Mouse (Mus musculus) limb, embryonic 14.5 days (tissue): ENCODE measurements at regions not wholly inside any gene's neighbourhood (a gene's known extent, or its start where the extent isn't known, plus 50 kb on each side); places are given as distances from the start of the nearest gene placed in this dataset.

Source experiments
- ATAC-seq: fragments of 200-750 bp; cut with Nextera tagmentation; 2 replicates; pipeline ENCODE4 v1.8.0; 2017; ENCODE audit warnings: low read depth, moderate number of reproducible peaks, moderate TSS enrichment; ENCODE audit not compliant: low FRiP score
- DNase-seq: peaks from one replicate; pipeline ENCODE4 v3.0.0-alpha.2; 2015; ENCODE audit warnings: low spot score
- H3K27ac ChIP-seq: fragments of 300-500 bp; sonication (generic); replicated peaks from 2 replicates; pipeline ENCODE4 v1.5.1; 2014; ENCODE audit warnings: low read depth, mild to moderate bottlenecking, low read length, moderate library complexity, mixed read lengths
- H3K27me3 ChIP-seq: fragments of 300-500 bp; sonication (generic); 2 replicates; pipeline ENCODE4 v1.6.1; 2014; ENCODE audit warnings: low read length, mixed read lengths; ENCODE audit not compliant: control insufficient read depth, insufficient read depth
- H3K36me3 ChIP-seq: fragments of 300-500 bp; sonication (generic); 2 replicates; pipeline ENCODE4 v1.6.1; 2014; ENCODE audit warnings: mild to moderate bottlenecking, low read length, moderate library complexity, mixed read lengths; ENCODE audit not compliant: control insufficient read depth, insufficient read depth
- H3K4me1 ChIP-seq: fragments of 300-500 bp; sonication (generic); 2 replicates; pipeline ENCODE4 v1.6.1; 2014; ENCODE audit warnings: antibody characterized with exemption, low read length, mixed read lengths; ENCODE audit not compliant: control insufficient read depth, insufficient read depth
- H3K4me2 ChIP-seq: fragments of 300-500 bp; sonication (generic); replicated peaks from 2 replicates; pipeline ENCODE4 v1.6.1; 2014; ENCODE audit warnings: low read depth, mild to moderate bottlenecking, low read length, moderate library complexity; ENCODE audit not compliant: severe bottlenecking
- H3K4me3 ChIP-seq: fragments of 300-500 bp; sonication (generic); replicated peaks from 2 replicates; pipeline ENCODE4 v1.5.1; 2014; ENCODE audit warnings: low read length
- H3K9ac ChIP-seq: fragments of 300-500 bp; sonication (generic); 2 replicates; pipeline ENCODE4 v1.6.1; 2014; ENCODE audit warnings: mild to moderate bottlenecking, low read depth, low read length, moderate library complexity; ENCODE audit not compliant: severe bottlenecking
- H3K9me3 ChIP-seq: fragments of 300-500 bp; sonication (generic); 2 replicates; pipeline ENCODE4 v1.6.1; 2016; ENCODE audit warnings: low read length; ENCODE audit not compliant: control insufficient read depth
- POLR2A ChIP-seq: fragments of 200-500 bp; IDR thresholded peaks from 2 replicates; pipeline ENCODE4 v1.8.0; 2012; ENCODE audit warnings: inconsistent platforms, mild to moderate bottlenecking, moderate library complexity, borderline replicate concordance; ENCODE audit not compliant: insufficient read depth, insufficient read length; ENCODE audit errors: extremely low read depth
- WGBS: fragments of 180-500 bp; shearing (Covaris S2); extraction: QIAGEN DNeasy Blood & Tissue Kit; methylation state at CpG from one replicate; pipeline ENCODE4 v1.1.7; 2014; 5-methylcytosine and 5-hydroxymethylcytosine counted together

DNA sequence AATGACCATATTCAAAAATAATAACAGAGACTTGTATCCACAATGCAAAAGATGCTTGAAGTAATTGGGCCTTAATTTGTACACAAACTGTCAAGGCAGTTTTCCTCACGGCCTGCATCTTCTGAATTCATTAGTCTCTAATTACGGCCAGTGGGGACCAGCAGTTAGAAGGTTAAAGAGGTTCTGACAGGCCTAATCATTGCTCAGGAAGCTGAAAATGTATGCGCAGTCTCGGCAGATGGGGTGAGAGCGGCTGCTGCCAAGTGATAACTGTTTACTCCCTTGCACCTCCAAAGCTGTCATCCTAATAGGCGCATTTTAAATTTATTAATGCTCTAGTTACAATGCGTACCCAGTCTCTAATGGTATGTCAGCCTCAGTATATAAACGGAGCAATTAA, 163.5 kb upstream of the Prox1 start:
- DNase-seq (no peak), ATAC-seq (no peak)
- no peak for TF ChIP-seq POLR2A
- Histone ChIP-seq H3K4me3 (no peak overlapping the region), H3K9me3 (no peaks in the 10 kb centered on the region), H3K36me3 (no peaks in the 10 kb centered on the region), H3K27me3 (peaks cover 38% of the 10 kb centered on the region), H3K4me1 (no peaks in the 10 kb centered on the region), H3K4me2 (no peak overlapping the region), H3K27ac (no peak overlapping the region), H3K9ac (no peak overlapping the region)
- WGBS: 31% methylated on average over 8 of the region's 8 CpGs

DNA sequence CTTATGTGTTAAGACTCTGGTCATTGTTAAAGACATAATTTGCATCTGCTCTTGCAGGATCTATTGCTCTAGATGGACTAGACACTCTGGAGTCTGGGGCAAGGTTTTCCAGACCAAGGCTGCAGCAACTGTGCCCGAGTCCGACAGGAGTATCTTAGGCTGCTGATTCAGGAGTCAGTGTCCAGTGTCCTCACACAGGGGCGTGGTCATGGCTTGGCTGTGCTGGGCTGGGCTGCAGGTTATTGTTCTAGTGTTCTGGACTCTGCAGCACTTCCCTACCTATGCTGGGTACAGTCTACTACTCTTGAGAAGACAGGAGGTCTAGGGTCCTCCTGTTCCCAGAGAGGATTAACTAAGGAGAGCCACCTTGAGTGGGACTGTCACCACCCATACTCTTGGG, 161.5 kb upstream of the Prox1 start:
- no peak for ATAC-seq
- Histone ChIP-seq H3K9ac (no peak overlapping the region), H3K4me2 (no peak overlapping the region), H3K36me3 (no peaks in the 10 kb centered on the region), H3K27me3 (peaks cover 37% of the 10 kb centered on the region), H3K4me1 (no peaks in the 10 kb centered on the region), H3K9me3 (no peaks in the 10 kb centered on the region), H3K4me3 (no peak overlapping the region), H3K27ac (no peak overlapping the region)
- no peak for DNase-seq
- WGBS: 65% methylated on average over 3 of the region's 3 CpGs
- TF ChIP-seq POLR2A: no peak

DNA sequence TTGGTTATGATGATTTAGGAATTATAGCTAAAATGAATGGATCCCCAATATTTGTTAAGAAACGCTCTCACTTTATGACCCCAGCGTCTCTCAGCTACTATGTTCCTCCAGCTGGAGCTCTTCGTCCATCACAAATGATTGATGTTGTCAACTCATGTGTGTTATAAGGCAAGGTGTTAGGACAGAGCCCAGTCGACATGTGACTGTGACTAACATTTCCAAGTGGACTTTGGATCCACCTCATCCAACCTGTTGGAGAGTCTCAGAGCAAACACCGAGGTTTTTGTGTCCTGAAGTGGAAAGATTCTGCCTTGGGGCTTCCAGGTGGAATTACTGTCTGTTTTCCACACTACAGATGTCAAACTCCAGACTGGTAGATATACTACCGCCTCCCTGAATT, 154.0 kb upstream of the Prox1 start:
- Histone ChIP-seq H3K27ac (no peak overlapping the region), H3K9ac (no peak overlapping the region), H3K4me3 (no peak overlapping the region), H3K36me3 (no peaks in the 10 kb centered on the region), H3K27me3 (peaks cover 5% of the 10 kb centered on the region), H3K4me1 (no peaks in the 10 kb centered on the region), H3K4me2 (no peak overlapping the region), H3K9me3 (no peaks in the 10 kb centered on the region)
- DNase-seq (no peak), ATAC-seq (no peak)
- TF ChIP-seq POLR2A: no peak
- 85% methylated on average over 6 of the region's 6 CpGs for WGBS

DNA sequence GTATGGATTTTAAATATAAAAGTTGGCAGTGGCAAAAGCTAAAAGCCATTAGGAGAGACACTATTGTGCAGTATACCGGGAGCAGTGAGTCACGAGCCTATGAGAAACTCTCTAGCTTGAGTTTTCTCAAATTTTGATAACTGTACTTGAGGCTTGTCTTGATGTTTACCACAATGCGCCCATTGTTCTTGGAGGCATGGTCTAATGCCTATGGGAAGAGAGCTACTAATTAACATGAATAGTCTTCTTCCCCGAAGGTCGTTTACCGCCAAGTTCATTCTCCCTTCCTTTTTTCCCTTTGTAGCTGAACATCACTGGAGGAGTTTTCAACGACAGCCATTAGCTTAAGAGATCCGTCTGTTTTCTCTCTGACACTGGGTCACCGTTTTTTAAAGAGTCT, 153.2 kb upstream of the Prox1 start:
- no peak for DNase-seq
- H3K4me1 ChIP-seq: no peaks in the 10 kb centered on the region
- WGBS: 64% methylated on average over 9 of the region's 9 CpGs
- H3K36me3 ChIP-seq: no peaks in the 10 kb centered on the region
- TF ChIP-seq POLR2A: no peak
- no peak overlapping the region for H3K9ac ChIP-seq
- H3K27me3 ChIP-seq: peaks cover 5% of the 10 kb centered on the region
- H3K4me3 ChIP-seq: no peak overlapping the region
- no peak overlapping the region for H3K4me2 ChIP-seq
- H3K27ac ChIP-seq: no peak overlapping the region
- ATAC-seq: no peak
- no peaks in the 10 kb centered on the region for H3K9me3 ChIP-seq

DNA sequence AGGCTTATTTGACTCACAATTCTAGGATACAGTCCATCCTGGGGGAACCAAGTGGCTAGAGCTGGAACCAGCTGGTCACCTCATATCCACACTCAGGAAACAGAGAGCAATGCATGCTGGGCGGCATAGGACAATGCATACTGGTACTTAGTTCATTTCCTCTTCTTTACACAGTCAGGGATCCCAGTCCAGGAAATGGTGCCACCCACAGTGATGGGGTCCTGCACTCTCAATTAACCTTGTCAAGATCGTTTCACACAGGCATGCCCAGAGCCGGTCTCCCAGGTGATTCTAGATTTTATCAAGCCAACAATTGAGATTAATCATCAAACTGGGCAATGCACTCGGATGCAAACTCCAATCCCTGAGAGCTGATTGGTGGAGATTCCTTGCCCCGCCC, 145.7 kb upstream of the Prox1 start:
- no peak overlapping the region for H3K4me3 ChIP-seq
- no peak overlapping the region for H3K4me2 ChIP-seq
- 61% methylated on average over 5 of the region's 5 CpGs for WGBS
- H3K9ac ChIP-seq: no peak overlapping the region
- H3K9me3 ChIP-seq: no peaks in the 10 kb centered on the region
- H3K27ac ChIP-seq: no peak overlapping the region
- no peaks in the 10 kb centered on the region for H3K36me3 ChIP-seq
- no peak for TF ChIP-seq POLR2A
- peaks cover 4% of the 10 kb centered on the region for H3K27me3 ChIP-seq
- no peak for ATAC-seq
- no peaks in the 10 kb centered on the region for H3K4me1 ChIP-seq
- no peak for DNase-seq

DNA sequence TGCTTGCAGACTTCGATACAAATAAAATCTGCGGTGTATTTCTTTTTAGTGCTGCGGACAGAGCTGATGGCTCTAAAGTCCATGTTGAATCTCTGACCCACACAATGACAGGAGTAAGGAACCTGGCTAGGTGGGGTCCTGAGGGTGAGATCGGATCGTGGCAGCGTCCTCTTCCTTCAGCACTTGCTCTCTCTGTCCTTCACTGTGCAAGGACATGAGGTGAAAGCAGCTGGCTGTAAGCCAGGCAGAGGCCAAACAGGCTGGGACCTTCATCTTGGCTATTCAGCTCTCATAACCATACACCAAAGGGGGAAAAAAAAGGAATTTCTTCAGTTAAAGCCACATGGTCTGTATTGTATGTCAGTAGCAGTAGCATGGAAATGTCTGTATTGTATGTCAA, 139.3 kb upstream of the Prox1 start:
- H3K4me2 ChIP-seq: no peak overlapping the region
- no peaks in the 10 kb centered on the region; the same call in 1 of the 2 replicates for H3K27me3 ChIP-seq
- no peaks in the 10 kb centered on the region for H3K9me3 ChIP-seq
- no peak overlapping the region for H3K9ac ChIP-seq
- no peaks in the 10 kb centered on the region for H3K36me3 ChIP-seq
- no peak for TF ChIP-seq POLR2A
- H3K4me1 ChIP-seq: no peaks in the 10 kb centered on the region
- no peak overlapping the region for H3K4me3 ChIP-seq
- 90% methylated on average over 6 of the region's 6 CpGs for WGBS
- H3K27ac ChIP-seq: no peak overlapping the region
- DNase-seq: no peak
- ATAC-seq: no peak
